Comparison of ENCODE assay signal across 8 mouse cellular contexts in genomic region chr14:46832354-46833272, GRCm38 (mm10). TPM values are rescaled to one million over a fixed set of nuclear protein-coding genes. Genes with fewer than 3 reads are reported as not detected.
A peak's percentile ranks its signal among the peaks of the same experiment; 100 is the strongest.
DNase-seq lines count a peak whose midpoint lies in the region; ATAC-seq lines count a peak whose summit lies in the region.

No protein-coding gene starts in this region.

- peak; percentile 34 to 43 for DNase-seq in cerebellum, adult 18-20 months
- no peak for DNase-seq in cerebellum, adult 11-12 months
- DNase-seq in urinary bladder, postnatal 14 days (ENCODE audit: low spot score): peak; percentile 34
- no peak for DNase-seq in urinary bladder, adult 2 months (ENCODE audit: low spot score)
- peak; percentile 35 to 71 for DNase-seq in kidney, postnatal 36 days
- peak; percentile 32 for DNase-seq in lung, postnatal 25 days (ENCODE audit: low spot score)

- H3K4me3 ChIP-seq in heart, embryonic 13.5 days: peak overlapping the region; percentile 78
- peak overlapping the region; percentile 70 for H3K4me3 ChIP-seq in stomach, embryonic 15.5 days (replicated peaks)

- H3K27me3 ChIP-seq in heart, embryonic 13.5 days (replicated peaks): no peaks in the 10 kb centered on the region
- no peaks in the 10 kb centered on the region for H3K27me3 ChIP-seq in stomach, embryonic 15.5 days (replicated peaks)

- no peaks in the 10 kb centered on the region for H3K36me3 ChIP-seq in heart, embryonic 13.5 days
- no peaks in the 10 kb centered on the region for H3K36me3 ChIP-seq in stomach, embryonic 15.5 days

- peak overlapping the region; percentile 70 for H3K27ac ChIP-seq in heart, embryonic 13.5 days (replicated peaks)
- 0 out of 2 replicates have a peak overlapping the region, but pooled peaks have one; percentile 69 for H3K27ac ChIP-seq in stomach, embryonic 15.5 days

- 8% methylated on average over 40 of the region's 40 CpGs for WGBS in heart, embryonic 13.5 days
- 7% methylated on average over 39 of the region's 40 CpGs for WGBS in stomach, embryonic 15.5 days

- H3K4me2 ChIP-seq in heart, embryonic 13.5 days: peak overlapping the region; percentile 77
- H3K4me2 ChIP-seq in stomach, embryonic 15.5 days: peak overlapping the region; percentile 77

- peaks cover 31% of the 10 kb centered on the region for H3K4me1 ChIP-seq in heart, embryonic 13.5 days
- no peaks in the 10 kb centered on the region for H3K4me1 ChIP-seq in stomach, embryonic 15.5 days

- peak overlapping the region; percentile 91 for H3K9ac ChIP-seq in heart, embryonic 13.5 days
- peak overlapping the region; percentile 43 for H3K9ac ChIP-seq in stomach, embryonic 15.5 days

- H3K9me3 ChIP-seq in heart, embryonic 13.5 days: no peaks in the 10 kb centered on the region
- H3K9me3 ChIP-seq in stomach, embryonic 15.5 days: no peaks in the 10 kb centered on the region

- peak; percentile 42; the same call in 1 of the 2 replicates for ATAC-seq in heart, embryonic 13.5 days (ENCODE audit: extremely low read depth, insufficient number of reproducible peaks, low FRiP score, low TSS enrichment)
- no peak; the same call in 1 of the 2 replicates for ATAC-seq in stomach, embryonic 15.5 days (ENCODE audit: insufficient read depth, low FRiP score, low read depth)

RNA-seq across cellular contexts. Expression of gene Cgrrf1, which starts 0.7 kb away (rescaled TPM):
- 47.0 and 50.5 TPM in 2 replicates for polyA plus RNA-seq in urinary bladder, adult 2 months (2012; rRNA removed)
- 24.3 and 25.4 TPM in 2 replicates for polyA plus RNA-seq in heart, embryonic 13.5 days (2015; fragmentation: Nextera tagmentation; extraction: Ambion mirVana)
- 22.6 and 27.3 TPM in 2 replicates for polyA plus RNA-seq in stomach, embryonic 15.5 days (2015; fragmentation: Nextera tagmentation; extraction: Ambion mirVana)

RNA-seq across cellular contexts. Expression of gene Gmfb, which starts 10.6 kb away (rescaled TPM):
- polyA plus RNA-seq in urinary bladder, adult 2 months (2012; rRNA removed): 41.3 and 47.1 TPM in 2 replicates
- polyA plus RNA-seq in heart, embryonic 13.5 days (2015; fragmentation: Nextera tagmentation; extraction: Ambion mirVana): 47.6 and 47.9 TPM in 2 replicates
- polyA plus RNA-seq in stomach, embryonic 15.5 days (2015; fragmentation: Nextera tagmentation; extraction: Ambion mirVana): 48.5 and 51.3 TPM in 2 replicates

RNA-seq across cellular contexts. Expression of gene Cnih1, which starts 44.4 kb away (rescaled TPM):
- polyA plus RNA-seq in urinary bladder, adult 2 months (2012; rRNA removed): 74.6 and 77.4 TPM in 2 replicates
- polyA plus RNA-seq in heart, embryonic 13.5 days (2015; fragmentation: Nextera tagmentation; extraction: Ambion mirVana): 162 and 175 TPM in 2 replicates
- polyA plus RNA-seq in stomach, embryonic 15.5 days (2015; fragmentation: Nextera tagmentation; extraction: Ambion mirVana): 186 and 187 TPM in 2 replicates

RNA-seq across cellular contexts. Expression of gene Samd4, which starts 50.0 kb away (rescaled TPM):
- 28.6 and 33.4 TPM in 2 replicates for polyA plus RNA-seq in urinary bladder, adult 2 months (2012; rRNA removed)
- polyA plus RNA-seq in heart, embryonic 13.5 days (2015; fragmentation: Nextera tagmentation; extraction: Ambion mirVana): 13.4 and 16.3 TPM in 2 replicates
- polyA plus RNA-seq in stomach, embryonic 15.5 days (2015; fragmentation: Nextera tagmentation; extraction: Ambion mirVana): 7.1 and 8.0 TPM in 2 replicates

Comparison
In these comparisons a context has a peak if more than half of its experiments do, and no peak if none do; other contexts are left out.
1. DNase-seq: peak in cerebellum, adult 18-20 months (2 of 2), urinary bladder, postnatal 14 days (single experiment), kidney, postnatal 36 days (2 of 2) and lung, postnatal 25 days (single experiment); none in cerebellum, adult 11-12 months (single experiment) and urinary bladder, adult 2 months (single experiment).